Mouse (Mus musculus) spleen, postnatal 0 days (tissue): ENCODE measurements around the gene Celsr3. TPM values are rescaled to one million over a fixed set of nuclear protein-coding genes. Genes with fewer than 3 reads are reported as not detected.

Experiments used
- polyA plus RNA-seq: library from polyadenylated mRNA; unstranded; fragments of >200 nt; fragmentation: Nextera tagmentation; extraction: Ambion mirVana; gene quantifications from 2 replicates; pipeline ENCODE4 v1.2.1, GENCODE M21; 2015

The Celsr3 gene
- polyA plus RNA-seq = 0.73 and 1.3 TPM in 2 replicates

DNA sequence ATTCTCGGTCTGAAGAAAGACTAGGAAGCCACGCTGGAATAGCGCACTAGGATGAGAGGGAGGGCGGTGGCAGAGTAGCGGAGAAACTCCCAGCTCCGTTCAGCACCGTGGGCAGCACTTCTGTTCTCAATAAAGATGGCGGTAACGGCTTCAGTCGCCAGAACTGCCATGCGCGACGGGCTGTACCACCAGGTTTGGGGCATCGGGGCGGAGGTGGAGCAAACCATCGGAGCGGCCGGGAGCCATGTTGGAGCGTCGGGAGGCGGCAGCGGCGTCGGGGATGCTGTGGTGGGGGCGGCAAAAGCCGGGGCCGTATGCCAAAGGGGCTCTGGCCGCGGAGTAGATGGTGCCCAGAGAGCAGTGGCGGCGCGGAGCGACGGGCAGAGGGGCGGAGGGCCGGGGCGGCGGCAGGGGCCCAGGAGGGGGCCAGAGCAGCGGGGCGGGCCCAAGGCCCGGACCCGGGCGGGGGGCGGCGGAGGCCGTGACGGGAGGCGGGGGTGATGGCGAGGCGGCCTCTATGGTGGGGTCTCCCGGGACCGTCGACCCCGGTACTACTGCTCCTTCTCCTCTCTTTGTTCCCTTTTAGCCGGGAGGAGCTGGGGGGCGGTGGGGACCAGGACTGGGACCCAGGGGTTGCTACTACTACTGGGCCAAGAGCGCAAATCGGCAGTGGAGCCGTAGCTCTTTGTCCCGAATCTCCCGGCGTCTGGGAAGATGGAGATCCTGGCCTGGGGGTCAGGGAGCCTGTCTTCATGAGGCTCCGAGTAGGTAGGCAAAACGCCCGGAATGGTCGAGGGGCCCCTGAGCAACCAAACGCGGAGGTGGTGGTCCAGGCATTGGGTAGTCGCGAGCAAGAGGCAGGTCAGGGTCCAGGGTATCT, at the start of gene Celsr3:
Gene Celsr3, plus strand, starts transcription at position 501 of the 880 bp plus-strand sequence.

DNA sequence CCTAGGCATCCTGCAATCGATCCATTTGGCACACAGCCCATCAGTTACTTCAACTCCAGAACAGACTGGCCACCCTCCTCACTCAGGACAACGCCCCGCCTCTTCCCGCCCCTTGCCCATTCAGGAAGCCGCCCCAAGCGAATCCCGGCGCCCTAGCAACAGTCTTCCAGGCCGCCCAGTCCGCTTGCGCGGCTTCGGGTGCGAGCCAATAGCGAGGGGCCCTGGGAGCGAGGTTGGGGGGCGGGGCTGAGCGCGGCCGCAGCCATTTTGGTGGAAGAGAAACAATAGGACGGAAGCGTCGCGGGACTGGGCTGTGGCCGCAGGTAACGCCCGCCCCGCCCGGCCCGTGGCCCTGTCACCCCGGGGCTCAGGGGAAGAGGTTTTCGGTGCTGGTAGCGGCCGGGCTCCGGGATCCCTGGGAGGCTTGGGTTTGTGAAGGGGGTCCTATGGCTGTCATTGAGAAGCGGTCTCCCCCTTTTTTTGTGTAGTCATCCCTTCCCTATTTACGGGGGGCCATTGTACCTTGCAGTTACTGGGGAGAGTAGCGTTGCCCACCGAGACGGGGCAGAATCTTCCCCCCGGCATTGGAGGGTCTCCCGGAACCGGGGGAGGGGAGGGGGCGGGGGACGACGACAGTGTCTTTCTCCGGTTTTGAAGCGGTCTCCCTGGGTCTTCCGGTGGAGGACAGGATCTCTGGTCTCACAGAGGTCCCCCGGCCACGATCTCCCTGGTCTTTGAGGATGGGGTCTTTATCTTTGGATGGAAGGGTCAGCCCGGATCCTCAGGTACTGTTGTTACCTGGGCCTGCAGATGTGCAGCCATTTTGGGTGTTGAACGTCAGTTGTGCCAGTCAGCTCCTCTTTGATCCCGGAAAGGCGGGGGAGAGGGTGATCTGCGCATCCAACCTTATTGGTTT, 42.3 kb upstream of the Celsr3 start, which contains the start of gene Ip6k2:
Gene Ip6k2, plus strand, starts transcription at position 249 of the 916 bp plus-strand sequence.

DNA sequence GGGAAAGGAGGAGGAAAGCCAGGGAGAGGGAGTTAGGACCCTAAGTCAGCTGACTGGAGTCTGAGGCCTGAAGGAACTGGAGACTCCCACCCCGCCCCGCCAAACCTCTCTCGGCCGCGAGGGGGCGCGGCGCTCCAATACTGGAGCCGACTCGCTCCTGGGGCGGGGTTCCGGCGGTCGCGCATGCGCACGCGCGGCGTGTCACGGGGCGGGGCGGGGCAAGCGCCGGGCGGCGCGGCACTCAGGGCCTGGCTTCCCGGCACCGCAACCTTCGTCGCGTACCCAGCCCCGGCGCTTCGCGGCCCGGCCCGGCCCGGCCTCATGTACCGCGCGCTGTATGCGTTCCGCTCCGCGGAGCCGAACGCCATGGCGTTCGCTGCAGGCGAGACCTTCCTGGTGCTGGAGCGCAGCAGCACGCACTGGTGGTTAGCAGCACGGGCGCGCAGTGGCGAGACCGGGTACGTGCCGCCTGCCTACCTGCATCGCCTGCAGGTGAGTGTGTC, 17.9 kb upstream of the Celsr3 start, which contains the start of gene Nckipsd:
Gene Nckipsd, plus strand, starts transcription at position 206 of the 503 bp plus-strand sequence.

DNA sequence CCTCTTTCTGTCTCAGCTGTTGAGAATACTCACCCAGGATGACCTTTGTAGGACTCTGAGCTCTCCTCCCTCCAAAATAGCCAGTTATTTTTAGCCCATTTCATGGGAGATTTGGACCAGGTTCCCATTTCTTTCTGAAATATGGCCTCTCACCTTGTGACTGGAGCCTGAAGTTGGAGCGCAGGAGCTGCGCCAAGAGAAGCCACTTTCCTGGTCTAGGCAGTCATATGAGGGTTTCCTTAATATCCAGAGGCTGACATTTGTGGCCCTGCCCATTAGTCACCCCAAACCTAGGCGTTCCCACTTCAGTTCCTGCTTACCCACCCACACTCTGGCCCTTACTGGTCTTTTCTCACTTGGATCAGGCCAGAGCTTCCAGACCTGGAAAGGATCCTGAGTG, 26.9 kb downstream of the Celsr3 start, which contains the start of gene Slc26a6:
Gene Slc26a6, plus strand, starts transcription at position 308 of the 400 bp plus-strand sequence.

Other genes starting within 250 kb of the Celsr3 start
- 14.2 and 15.7 TPM in 2 replicates for gene Wdr6, start 247.6 kb upstream of the Celsr3 start, polyA plus RNA-seq
- 1.7 and 2.4 TPM in 2 replicates for gene P4htm, start 228.7 kb upstream of the Celsr3 start, polyA plus RNA-seq
- 29.6 and 33.5 TPM in 2 replicates for gene Arih2, start 176.9 kb upstream of the Celsr3 start, polyA plus RNA-seq
- gene Slc25a20, start 164.2 kb upstream of the Celsr3 start, polyA plus RNA-seq = 30.9 and 34.3 TPM in 2 replicates
- gene Prkar2a, start 137.0 kb upstream of the Celsr3 start, polyA plus RNA-seq = 5.9 and 8.6 TPM in 2 replicates
- 16.3 and 19.8 TPM in 2 replicates for gene Ip6k2, start 42.5 kb upstream of the Celsr3 start, polyA plus RNA-seq
- 7.3 and 7.6 TPM in 2 replicates for gene Nckipsd, start 18.0 kb upstream of the Celsr3 start, polyA plus RNA-seq
- gene Slc26a6, start 27.0 kb downstream of the Celsr3 start, polyA plus RNA-seq = 1.9 and 4.6 TPM in 2 replicates
- gene Tmem89, start 88.3 kb downstream of the Celsr3 start, polyA plus RNA-seq = not detected in 2 replicates
- 318 TPM in 2 replicates for gene Uqcrc1, start 110.3 kb downstream of the Celsr3 start, polyA plus RNA-seq
- 10.7 and 13.9 TPM in 2 replicates for gene Col7a1, start 127.3 kb downstream of the Celsr3 start, polyA plus RNA-seq
- gene Ucn2, start 159.7 kb downstream of the Celsr3 start, polyA plus RNA-seq = 0.51 and 0.61 TPM in 2 replicates
- 13.6 and 15.3 TPM in 2 replicates for gene Pfkfb4, start 165.5 kb downstream of the Celsr3 start, polyA plus RNA-seq
- 64.2 and 86.5 TPM in 2 replicates for gene Shisa5, start 212.2 kb downstream of the Celsr3 start, polyA plus RNA-seq
- gene Trex1, start 233.4 kb downstream of the Celsr3 start, polyA plus RNA-seq = 17.5 and 25.8 TPM in 2 replicates
- 11.9 and 14.8 TPM in 2 replicates for gene Atrip, start 247.8 kb downstream of the Celsr3 start, polyA plus RNA-seq